Mouse (Mus musculus): ENCODE measurements at regions not wholly inside any gene's neighbourhood (a gene's known extent, or its start where the extent isn't known, plus 50 kb on each side); places are given as distances from the start of the nearest gene placed in this dataset.

- no peak for DNase-seq (ENCODE audit: low spot score in 2 of 2)
Measured at GRCm38 (mm10) chr4:64598465-64598864, 525.5 kb upstream of the Pappa start.

GRCm38 (mm10) chr4:64599222-64599621 lies 524.8 kb upstream of the Pappa start:
- no peak for DNase-seq (ENCODE audit: low spot score in 2 of 2)

- DNase-seq (ENCODE audit: low spot score in 2 of 2) = no peak
Measured at GRCm38 (mm10) chr4:64622771-64623170, 501.2 kb upstream of the Pappa start.

GRCm38 (mm10) chr4:64632189-64632588 lies 491.8 kb upstream of the Pappa start:
- DNase-seq (ENCODE audit: low spot score in 2 of 2) = no peak

- DNase-seq (ENCODE audit: low spot score in 2 of 2) = no peak
Measured at GRCm38 (mm10) chr4:64635256-64635962, 488.6 kb upstream of the Pappa start.

GRCm38 (mm10) chr4:64640056-64640455 lies 483.9 kb upstream of the Pappa start:
- DNase-seq (ENCODE audit: low spot score in 2 of 2) = no peak

GRCm38 (mm10) chr4:64640976-64641375 lies 483.0 kb upstream of the Pappa start:
- DNase-seq (ENCODE audit: low spot score in 2 of 2) = no peak

- DNase-seq (ENCODE audit: low spot score in 2 of 2) = no peak
Measured at GRCm38 (mm10) chr4:64645141-64645540, 478.8 kb upstream of the Pappa start.

- DNase-seq (ENCODE audit: low spot score in 2 of 2) = no peak
Measured at GRCm38 (mm10) chr4:64654157-64654556, 469.8 kb upstream of the Pappa start.

GRCm38 (mm10) chr4:64655534-64655933 lies 468.4 kb upstream of the Pappa start:
- DNase-seq (ENCODE audit: low spot score in 2 of 2) = no peak

- DNase-seq (ENCODE audit: low spot score in 2 of 2) = no peak
Measured at GRCm38 (mm10) chr4:64663722-64664121, 460.3 kb upstream of the Pappa start.

- DNase-seq (ENCODE audit: low spot score in 2 of 2) = no peak
Measured at GRCm38 (mm10) chr4:64667998-64668397, 456.0 kb upstream of the Pappa start.

GRCm38 (mm10) chr4:64669722-64670121 lies 454.3 kb upstream of the Pappa start:
- no peak for DNase-seq (ENCODE audit: low spot score in 2 of 2)

GRCm38 (mm10) chr4:64676438-64676837 lies 447.5 kb upstream of the Pappa start:
- DNase-seq (ENCODE audit: low spot score in 2 of 2) = no peak

- DNase-seq (ENCODE audit: low spot score in 2 of 2) = no peak
Measured at GRCm38 (mm10) chr4:64676881-64677280, 447.1 kb upstream of the Pappa start.

GRCm38 (mm10) chr4:64684654-64685053 lies 439.3 kb upstream of the Pappa start:
- DNase-seq (ENCODE audit: low spot score in 2 of 2) = no peak

- DNase-seq (ENCODE audit: low spot score in 2 of 2) = no peak
Measured at GRCm38 (mm10) chr4:64696134-64696533, 427.8 kb upstream of the Pappa start.

- DNase-seq (ENCODE audit: low spot score in 2 of 2) = no peak
Measured at GRCm38 (mm10) chr4:64723296-64723695, 400.7 kb upstream of the Pappa start.

GRCm38 (mm10) chr4:64724851-64725250 lies 399.1 kb upstream of the Pappa start:
- DNase-seq (ENCODE audit: low spot score in 2 of 2) = no peak

GRCm38 (mm10) chr4:64755986-64756385 lies 368.0 kb upstream of the Pappa start:
- no peak for DNase-seq (ENCODE audit: low spot score in 2 of 2)

GRCm38 (mm10) chr4:64768610-64769009 lies 355.4 kb upstream of the Pappa start:
- DNase-seq (ENCODE audit: low spot score in 2 of 2) = no peak

- no peak for DNase-seq (ENCODE audit: low spot score in 2 of 2)
Measured at GRCm38 (mm10) chr4:64803886-64804285, 320.1 kb upstream of the Pappa start.

- no peak for DNase-seq (ENCODE audit: low spot score in 2 of 2)
Measured at GRCm38 (mm10) chr4:64804996-64805395, 319.0 kb upstream of the Pappa start.

- no peak for DNase-seq (ENCODE audit: low spot score in 2 of 2)
Measured at GRCm38 (mm10) chr4:64807148-64807547, 316.8 kb upstream of the Pappa start.

Measured in frontal cortex, postnatal 10 days (tissue).